ENCODE assay signal across 8 mouse cellular contexts in the genomic region with DNA sequence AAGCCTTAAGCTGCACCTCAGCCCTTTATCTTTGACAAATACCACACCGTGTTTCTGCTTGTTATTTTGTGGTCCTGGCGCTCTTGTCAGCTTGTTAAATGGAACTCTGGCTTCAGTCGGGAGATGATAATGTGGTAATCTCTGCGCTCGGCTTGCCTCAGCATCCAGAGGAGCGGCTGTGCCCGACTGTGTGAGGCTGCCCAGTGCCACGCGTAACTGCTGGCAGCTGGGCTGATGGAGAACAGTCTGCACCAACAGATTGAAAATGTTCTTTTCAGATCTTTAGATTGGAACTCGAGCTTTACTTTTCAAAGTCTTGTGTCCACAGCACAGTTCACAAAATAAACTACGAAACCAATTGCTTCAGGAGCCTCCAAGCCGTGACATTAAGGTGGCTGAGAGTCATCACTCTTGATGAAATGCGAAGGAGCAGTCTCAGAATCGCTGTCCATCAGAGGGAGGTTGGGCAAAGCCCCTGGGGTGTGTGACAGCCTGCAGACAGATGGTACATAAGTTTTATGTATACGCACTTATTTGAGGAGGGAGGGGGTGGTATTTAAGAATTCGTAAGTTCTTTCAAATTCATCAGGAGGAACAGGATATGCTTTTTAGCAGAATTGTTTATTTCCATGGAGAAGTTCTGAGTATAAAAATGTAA.
DNase-seq lines count a peak whose midpoint lies in the region; ATAC-seq lines count a peak whose summit lies in the region.

No protein-coding gene starts in this region.

- no peaks in the 10 kb centered on the region for H3K27me3 ChIP-seq in heart, embryonic 16.5 days (ENCODE audit: control insufficient read depth, insufficient read depth, low read length)
- no peaks in the 10 kb centered on the region for H3K27me3 ChIP-seq in hindbrain, embryonic 15.5 days
- H3K27me3 ChIP-seq in midbrain, embryonic 12.5 days, result no peaks in the 10 kb centered on the region

- ATAC-seq in heart, embryonic 16.5 days (replicated peaks; ENCODE audit: extremely low read depth, insufficient read depth, low FRiP score), result peak; percentile 32; the same call in 1 of the 2 replicates
- ATAC-seq in hindbrain, embryonic 15.5 days (ENCODE audit: low FRiP score, low read depth), result no peak
- ATAC-seq in midbrain, embryonic 12.5 days (ENCODE audit: low FRiP score, low read depth), result peak; percentile 76

- intact Hi-C loops in heart, postnatal 36 days (cut with DNase I), result no loop called here

- no peaks in the 10 kb centered on the region for H3K36me3 ChIP-seq in heart, embryonic 16.5 days (ENCODE audit: control insufficient read depth, insufficient read depth)
- no peaks in the 10 kb centered on the region for H3K36me3 ChIP-seq in hindbrain, embryonic 15.5 days
- no peaks in the 10 kb centered on the region for H3K36me3 ChIP-seq in midbrain, embryonic 12.5 days

- peak overlapping the region; percentile 22 for H3K4me2 ChIP-seq in heart, embryonic 16.5 days (ENCODE audit: low read depth, low read length)
- H3K4me2 ChIP-seq in hindbrain, embryonic 15.5 days, result peak overlapping the region; percentile 19
- peak overlapping the region; percentile 31 for H3K4me2 ChIP-seq in midbrain, embryonic 12.5 days (replicated peaks)

- no peak overlapping the region for H3K27ac ChIP-seq in heart, embryonic 16.5 days (ENCODE audit: low read length)
- no peak overlapping the region for H3K27ac ChIP-seq in hindbrain, embryonic 15.5 days (replicated peaks)
- no peak overlapping the region for H3K27ac ChIP-seq in midbrain, embryonic 12.5 days (replicated peaks)

- H3K4me3 ChIP-seq in heart, embryonic 16.5 days (ENCODE audit: low read length), result no peak overlapping the region
- H3K4me3 ChIP-seq in hindbrain, embryonic 15.5 days, result no peak overlapping the region
- H3K4me3 ChIP-seq in midbrain, embryonic 12.5 days, result no peak overlapping the region

- no peak for DNase-seq in heart, postnatal 36 days
- peak; percentile 48 for DNase-seq in embryo, embryonic 10.5 days (ENCODE audit: low spot score)
- no peak for DNase-seq in thymus, postnatal 10 days (ENCODE audit: low spot score in 2 of 2)
- no peak for DNase-seq in kidney, postnatal 14 days
- no peak for DNase-seq in heart, adult 11 months

- no peak overlapping the region for H3K9ac ChIP-seq in heart, embryonic 16.5 days (ENCODE audit: low read length)
- H3K9ac ChIP-seq in hindbrain, embryonic 15.5 days, result no peak overlapping the region
- H3K9ac ChIP-seq in midbrain, embryonic 12.5 days (replicated peaks), result no peak overlapping the region

- 19% methylated on average over 16 of the region's 16 CpGs for WGBS in heart, embryonic 16.5 days
- WGBS in hindbrain, embryonic 15.5 days, result 25% methylated on average over 16 of the region's 16 CpGs
- WGBS in midbrain, embryonic 12.5 days, result 24% methylated on average over 16 of the region's 16 CpGs

- peaks cover 6% of the 10 kb centered on the region; the same call in 1 of the 2 replicates for H3K4me1 ChIP-seq in heart, embryonic 16.5 days (ENCODE audit: control insufficient read depth, insufficient read depth, low read length)
- H3K4me1 ChIP-seq in hindbrain, embryonic 15.5 days (replicated peaks), result peaks cover 7% of the 10 kb centered on the region
- H3K4me1 ChIP-seq in midbrain, embryonic 12.5 days, result peaks cover 10% of the 10 kb centered on the region; the same call in 1 of the 2 replicates

- no peaks in the 10 kb centered on the region for H3K9me3 ChIP-seq in heart, embryonic 16.5 days (replicated peaks; ENCODE audit: control insufficient read depth, low read length)
- H3K9me3 ChIP-seq in hindbrain, embryonic 15.5 days, result no peaks in the 10 kb centered on the region
- H3K9me3 ChIP-seq in midbrain, embryonic 12.5 days, result no peaks in the 10 kb centered on the region
